Mouse (Mus musculus) liver, adult 2 months (tissue): ENCODE measurements around the gene Snupn.

ENCODE experiments used
- CTCF ChIP-seq: fragments of 200-500 bp; IDR thresholded peaks from 2 replicates; pipeline ENCODE4 v1.5.1; 2011; ENCODE audit warnings: low read depth, low read length, control low read depth
- POLR2A ChIP-seq: fragments of 200-500 bp; IDR thresholded peaks from 2 replicates; pipeline ENCODE4 v1.6.1; 2011; ENCODE audit warnings: low read length, control low read depth; ENCODE audit not compliant: insufficient read depth; ENCODE audit errors: extremely low read depth

DNA sequence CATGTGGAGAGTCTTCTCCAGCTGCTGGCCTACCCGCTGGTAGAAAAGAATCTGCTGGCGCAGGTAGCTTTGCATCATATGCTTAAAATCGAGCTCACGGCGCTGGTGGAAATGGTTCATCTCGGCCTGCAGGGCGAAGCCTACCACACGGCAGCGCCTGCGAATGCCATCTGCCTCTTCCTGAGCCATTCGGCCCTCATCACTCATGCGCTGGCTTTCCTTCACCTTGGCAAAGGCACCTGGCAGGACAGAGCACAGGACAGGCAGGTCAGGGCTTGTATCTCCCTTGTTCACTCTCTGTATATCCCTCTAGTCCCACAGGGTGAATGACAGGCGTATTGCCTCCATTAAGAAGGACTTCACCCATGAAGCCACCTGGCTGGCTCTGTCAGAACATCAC, 32.2 kb upstream of the Snupn start:
- TF ChIP-seq POLR2A: no peak
- TF ChIP-seq CTCF: no peak
